Mouse (Mus musculus) thymus, postnatal 10 days (tissue): ENCODE data around the gene Dock8.

ENCODE experiments used
- DNase-seq, 2 experiments: peaks; one replicate each; pipeline ENCODE4 v3.0.0; 2021; ENCODE audit warnings: low spot score in 2 of 2

Dock8 gene

GRCm38 (mm10) chr19:24999201-24999886 lies at the start of gene Dock8:
Dock8 (plus strand) TSS chr19:24999534.
- peak; percentile 61 to 73 for DNase-seq

- DNase-seq, result peak in 1 of 2 experiments; percentile 72
Measured at GRCm38 (mm10) chr19:24958531-24958930, 40.8 kb upstream of the Dock8 start.

- DNase-seq, result peak; percentile 97 to 98
Measured at GRCm38 (mm10) chr19:24961172-24961962, 38.0 kb upstream of the Dock8 start, which contains the start of gene Cbwd1. Cbwd1 (minus strand) TSS chr19:24961610.

- DNase-seq, result no peak
Measured at GRCm38 (mm10) chr19:24966203-24966602, 33.1 kb upstream of the Dock8 start.

- DNase-seq, result no peak
Measured at GRCm38 (mm10) chr19:24966941-24967340, 32.4 kb upstream of the Dock8 start.

GRCm38 (mm10) chr19:24971307-24971706 lies 28.0 kb upstream of the Dock8 start:
- no peak for DNase-seq

- no peak for DNase-seq
Measured at GRCm38 (mm10) chr19:24972701-24973390, 26.5 kb upstream of the Dock8 start.

GRCm38 (mm10) chr19:24977991-24978390 lies 21.3 kb upstream of the Dock8 start:
- no peak for DNase-seq

GRCm38 (mm10) chr19:24978852-24979842 lies 20.2 kb upstream of the Dock8 start:
- DNase-seq, result no peak

- DNase-seq, result no peak
Measured at GRCm38 (mm10) chr19:24981294-24981693, 18.0 kb upstream of the Dock8 start.

- no peak for DNase-seq
Measured at GRCm38 (mm10) chr19:24983050-24983449, 16.3 kb upstream of the Dock8 start.

GRCm38 (mm10) chr19:24983857-24984498 lies 15.4 kb upstream of the Dock8 start:
- DNase-seq, result no peak

GRCm38 (mm10) chr19:24985045-24985444 lies 14.3 kb upstream of the Dock8 start:
- no peak for DNase-seq

- no peak for DNase-seq
Measured at GRCm38 (mm10) chr19:24987355-24987754, 12.0 kb upstream of the Dock8 start.

- no peak for DNase-seq
Measured at GRCm38 (mm10) chr19:24988831-24989230, 10.5 kb upstream of the Dock8 start.

- peak; percentile 62 to 70 for DNase-seq
Measured at GRCm38 (mm10) chr19:24990138-24990822, 9.1 kb upstream of the Dock8 start.

GRCm38 (mm10) chr19:24993526-24993925 lies 5.8 kb upstream of the Dock8 start:
- DNase-seq, result no peak

- no peak for DNase-seq
Measured at GRCm38 (mm10) chr19:24994900-24995299, 4.4 kb upstream of the Dock8 start.

GRCm38 (mm10) chr19:24996815-24997704 lies 2.3 kb upstream of the Dock8 start:
- no peak for DNase-seq
